14 mouse cellular contexts compared by ENCODE assay signal in the genomic region with DNA sequence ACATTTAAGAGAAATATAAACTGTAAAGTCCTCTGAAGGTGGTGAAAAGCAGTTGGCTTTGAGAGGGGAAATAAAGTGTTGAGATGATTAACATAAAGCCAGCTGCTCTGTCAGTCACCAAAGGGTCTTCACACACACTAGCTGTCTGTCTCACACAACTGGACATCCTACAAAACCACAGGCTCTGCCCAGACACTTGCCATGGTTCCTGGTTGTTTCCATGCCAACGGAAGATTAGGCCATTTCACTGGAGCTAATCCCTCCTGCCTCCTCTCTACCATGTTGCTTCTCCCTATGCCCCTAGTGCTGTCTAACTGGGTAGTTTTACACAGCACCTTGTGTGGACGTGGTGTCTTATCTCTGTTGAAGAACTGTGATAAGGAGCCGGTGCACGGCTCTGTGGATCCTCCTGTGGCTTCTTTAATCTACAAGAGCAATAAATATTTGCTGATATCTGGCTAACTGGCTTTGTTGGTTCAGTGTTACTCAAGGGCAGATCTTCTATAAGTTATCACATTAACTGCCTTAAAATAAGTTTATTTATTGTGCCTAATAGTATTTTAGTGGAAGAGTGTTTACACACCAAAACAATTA.
DNase-seq lines count a peak whose midpoint lies in the region; ATAC-seq and TF ChIP-seq lines count a peak whose summit lies in the region.
"Had no signal": no experiment of that assay in that cellular context is flagged by ENCODE, and none has a peak within 500 bp of the region (broad histone marks: within the 10 kb centered on the region; RNA-seq: fewer than 3 reads in every experiment).

No protein-coding gene starts in this region.

- no peak overlapping the region for H3K4me3 ChIP-seq in forebrain, embryonic 12.5 days (replicated peaks)
- no peak overlapping the region for H3K4me3 ChIP-seq in forebrain, embryonic 10.5 days
- no peak overlapping the region for H3K4me3 ChIP-seq in intestine, embryonic 16.5 days (ENCODE audit: low read length)
- H3K4me3 ChIP-seq in midbrain, postnatal 0 days (ENCODE audit: low read depth, low read length), result no peak overlapping the region
- no peak overlapping the region for H3K4me3 ChIP-seq in left cerebral cortex, adult 2 months
- H3K4me3 ChIP-seq: heart, adult 2 months; kidney, embryonic 15.5 days had no signal

- H3K9me3 ChIP-seq in forebrain, embryonic 12.5 days, result no peaks in the 10 kb centered on the region
- H3K9me3 ChIP-seq in forebrain, embryonic 10.5 days, result no peaks in the 10 kb centered on the region
- no peaks in the 10 kb centered on the region for H3K9me3 ChIP-seq in intestine, embryonic 16.5 days (ENCODE audit: control insufficient read depth, low read length)
- no peaks in the 10 kb centered on the region for H3K9me3 ChIP-seq in midbrain, postnatal 0 days (ENCODE audit: low read length)
- H3K9me3 ChIP-seq: kidney, embryonic 15.5 days had no signal

- 0 out of 2 replicates have a peak, but pooled peaks have one; percentile 31 for ATAC-seq in forebrain, embryonic 12.5 days (ENCODE audit: low FRiP score)
- peak; percentile 66; the same call in 1 of the 2 replicates for ATAC-seq in intestine, embryonic 16.5 days
- ATAC-seq in midbrain, postnatal 0 days (ENCODE audit: low FRiP score), result peak; percentile 60; the same call in 1 of the 2 replicates

- intact Hi-C loops in left cerebral cortex, adult 2 months (cut with DNase I), result no loop called here
- intact Hi-C loops in left cerebral cortex, postnatal 4 days (cut with DNase I), result no loop called here

- no peaks in the 10 kb centered on the region for H3K27me3 ChIP-seq in forebrain, embryonic 12.5 days
- no peaks in the 10 kb centered on the region for H3K27me3 ChIP-seq in forebrain, embryonic 10.5 days (ENCODE audit: poor library complexity, severe bottlenecking)
- no peaks in the 10 kb centered on the region for H3K27me3 ChIP-seq in intestine, embryonic 16.5 days (replicated peaks; ENCODE audit: control insufficient read depth, insufficient read depth, low read length)
- H3K27me3 ChIP-seq in midbrain, postnatal 0 days (ENCODE audit: insufficient read depth, low read length), result no peaks in the 10 kb centered on the region
- H3K27me3 ChIP-seq: kidney, embryonic 15.5 days had no signal

- H3K4me2 ChIP-seq in forebrain, embryonic 12.5 days, result no peak overlapping the region
- no peak overlapping the region for H3K4me2 ChIP-seq in intestine, embryonic 16.5 days (ENCODE audit: low read depth, low read length)
- H3K4me2 ChIP-seq in midbrain, postnatal 0 days (ENCODE audit: low read depth, low read length, poor library complexity, severe bottlenecking), result no peak overlapping the region
- H3K4me2 ChIP-seq: kidney, embryonic 15.5 days had no signal

- 74% methylated on average over 4 of the region's 4 CpGs for WGBS in forebrain, embryonic 12.5 days
- 73% methylated on average over 4 of the region's 4 CpGs for WGBS in forebrain, embryonic 10.5 days
- WGBS in intestine, embryonic 16.5 days, result 58% methylated on average over 4 of the region's 4 CpGs
- 34% methylated on average over 4 of the region's 4 CpGs for WGBS in midbrain, postnatal 0 days

- peaks cover 12% of the 10 kb centered on the region for H3K4me1 ChIP-seq in forebrain, embryonic 12.5 days
- H3K4me1 ChIP-seq in forebrain, embryonic 10.5 days, result peaks cover 15% of the 10 kb centered on the region
- H3K4me1 ChIP-seq in intestine, embryonic 16.5 days (ENCODE audit: control insufficient read depth, insufficient read depth, low read length), result no peaks in the 10 kb centered on the region
- H3K4me1 ChIP-seq in midbrain, postnatal 0 days (ENCODE audit: insufficient read depth, low read length), result no peaks in the 10 kb centered on the region

- no peak for TF ChIP-seq CTCF in midbrain, postnatal 0 days (IDR thresholded peaks at IDR 0.05)
- TF ChIP-seq CTCF in left cerebral cortex, adult 2 months (IDR thresholded peaks at IDR 0.05), result no peak

- H3K9ac ChIP-seq in forebrain, embryonic 12.5 days, result no peak overlapping the region
- H3K9ac ChIP-seq in intestine, embryonic 16.5 days (ENCODE audit: low read depth, low read length), result no peak overlapping the region
- no peak overlapping the region for H3K9ac ChIP-seq in midbrain, postnatal 0 days (replicated peaks; ENCODE audit: low read length, poor library complexity, severe bottlenecking)
- H3K9ac ChIP-seq: kidney, embryonic 15.5 days had no signal

- H3K27ac ChIP-seq in forebrain, embryonic 12.5 days, result no peak overlapping the region
- H3K27ac ChIP-seq in forebrain, embryonic 10.5 days, result no peak overlapping the region
- H3K27ac ChIP-seq in intestine, embryonic 16.5 days (ENCODE audit: low read length), result no peak overlapping the region
- H3K27ac ChIP-seq in midbrain, postnatal 0 days (ENCODE audit: low read depth, low read length), result no peak overlapping the region
- H3K27ac ChIP-seq in left cerebral cortex, adult 2 months, result no peak overlapping the region
- H3K27ac ChIP-seq: heart, adult 2 months; kidney, embryonic 15.5 days had no signal

- H3K36me3 ChIP-seq in forebrain, embryonic 12.5 days (replicated peaks), result no peaks in the 10 kb centered on the region
- H3K36me3 ChIP-seq in forebrain, embryonic 10.5 days (replicated peaks), result no peaks in the 10 kb centered on the region
- no peaks in the 10 kb centered on the region for H3K36me3 ChIP-seq in intestine, embryonic 16.5 days (ENCODE audit: control insufficient read depth, insufficient read depth, low read length)
- no peaks in the 10 kb centered on the region for H3K36me3 ChIP-seq in midbrain, postnatal 0 days (ENCODE audit: insufficient read depth, low read length)
- H3K36me3 ChIP-seq: kidney, embryonic 15.5 days had no signal

- no peak for DNase-seq in forebrain, embryonic 10.5 days (ENCODE audit: extremely low spot score, low spot score)
- DNase-seq in embryo, embryonic 10 days (ENCODE audit: low spot score), result peak; percentile 44
- DNase-seq in midbrain, postnatal 0 days (ENCODE audit: low spot score), result peak; percentile 28
- DNase-seq in left cerebral cortex, adult 2 months (ENCODE audit: extremely low spot score in 1 of 2, low spot score in 2 of 2), result no peak
- no peak for DNase-seq in left cerebral cortex, postnatal 4 days
- DNase-seq in cerebellum, adult 11 months, result no peak
- DNase-seq: cerebellum, adult 8-10 months; heart, adult 2 months; lung, adult 18-20 months; lung, postnatal 4 days; right cerebral cortex, postnatal 25 days had no signal

Comparison
In these comparisons a context has a peak if more than half of its experiments do, and no peak if none do; other contexts are left out.
1. DNase-seq: peak in embryo, embryonic 10 days (single experiment) and midbrain, postnatal 0 days (single experiment); none in forebrain, embryonic 10.5 days (single experiment), left cerebral cortex, adult 2 months (0 of 2), left cerebral cortex, postnatal 4 days (single experiment) and cerebellum, adult 11 months (single experiment).
2. Peak in every context shown above with its lines, with median percentiles within 50 percentile points of each other: ATAC-seq.